Mouse (Mus musculus) spleen, postnatal 36 days (tissue): Measurements from ENCODE around the gene Cnnm2.

Experiments
- DNase-seq, 2 experiments: peaks; one replicate each; pipeline ENCODE4 v3.0.0; 2022; ENCODE audit warnings: low spot score in 2 of 2, mixed read lengths in 1 of 2

Cnnm2 gene

DNA sequence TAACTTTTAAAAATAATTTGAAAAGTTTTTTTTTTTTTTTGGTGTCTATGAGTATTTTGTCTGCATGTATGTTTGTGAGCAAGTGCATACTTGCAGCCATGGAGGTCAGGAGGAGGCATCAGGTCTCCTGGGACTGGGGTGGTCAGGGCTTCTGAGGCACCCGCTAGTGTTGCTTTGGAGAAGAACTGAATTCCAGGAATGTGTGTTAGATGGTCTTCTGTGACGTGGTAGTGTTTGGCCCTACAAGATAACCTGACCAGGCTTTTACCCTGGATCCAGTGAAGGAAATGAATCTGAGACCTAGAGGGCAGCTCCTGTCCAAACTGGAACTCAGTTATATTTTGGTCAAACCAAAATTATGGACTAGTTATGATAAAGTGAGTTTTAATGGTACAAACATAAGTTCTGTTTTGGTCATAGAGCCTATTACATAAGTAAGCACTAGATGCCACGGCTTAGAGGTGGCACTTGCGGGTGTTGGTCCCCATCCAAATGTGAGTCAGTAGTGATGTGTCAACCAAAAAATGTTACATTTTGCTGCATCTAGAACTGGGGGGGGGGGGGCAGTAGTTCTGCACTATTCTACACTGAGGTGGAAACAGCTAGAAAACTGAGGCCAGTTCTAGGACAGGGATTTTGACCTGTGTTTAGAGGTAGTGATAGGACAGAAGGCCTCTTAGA is 38.6 kb downstream of the Cnnm2 start:
- no peak for DNase-seq

DNA sequence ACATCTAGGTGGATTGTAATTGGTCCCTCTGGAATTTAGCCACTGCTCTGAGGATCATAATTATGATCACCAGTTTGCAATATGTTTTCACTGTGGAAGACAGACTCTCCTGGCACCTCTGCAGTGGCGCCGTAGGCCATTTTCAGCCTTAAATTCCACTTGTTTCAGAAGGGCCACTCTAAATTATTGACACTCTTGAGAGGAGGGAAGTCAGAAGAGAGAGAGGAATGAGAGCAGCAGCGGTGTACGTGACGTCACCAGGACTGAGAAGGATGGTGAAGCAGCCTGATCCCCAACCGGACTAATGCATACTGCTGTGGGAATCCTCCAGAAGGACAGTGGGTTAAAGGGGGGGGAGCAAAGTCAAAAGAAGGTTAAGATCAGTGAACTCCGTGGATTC is 40.1 kb downstream of the Cnnm2 start:
- no peak for DNase-seq

DNA sequence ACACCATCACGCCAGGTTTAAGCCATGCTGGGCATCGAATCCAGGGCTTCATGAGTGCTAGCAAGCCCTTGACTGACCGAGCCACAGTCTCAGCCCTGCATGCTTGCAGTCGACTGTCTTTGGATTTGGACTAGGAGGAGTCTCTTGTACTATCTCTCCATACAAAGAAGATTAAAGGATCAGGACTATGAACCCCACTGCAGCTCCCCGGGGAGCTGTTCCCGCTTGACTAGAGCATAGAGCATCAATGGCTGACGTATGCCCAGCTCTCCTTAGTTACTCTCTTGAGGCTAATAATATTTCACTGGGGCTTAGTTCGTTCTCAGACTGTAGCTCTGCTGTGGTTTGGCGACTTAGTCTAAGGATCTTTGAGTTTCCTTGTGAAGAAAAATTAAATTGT is 40.9 kb downstream of the Cnnm2 start:
- no peak for DNase-seq

DNA sequence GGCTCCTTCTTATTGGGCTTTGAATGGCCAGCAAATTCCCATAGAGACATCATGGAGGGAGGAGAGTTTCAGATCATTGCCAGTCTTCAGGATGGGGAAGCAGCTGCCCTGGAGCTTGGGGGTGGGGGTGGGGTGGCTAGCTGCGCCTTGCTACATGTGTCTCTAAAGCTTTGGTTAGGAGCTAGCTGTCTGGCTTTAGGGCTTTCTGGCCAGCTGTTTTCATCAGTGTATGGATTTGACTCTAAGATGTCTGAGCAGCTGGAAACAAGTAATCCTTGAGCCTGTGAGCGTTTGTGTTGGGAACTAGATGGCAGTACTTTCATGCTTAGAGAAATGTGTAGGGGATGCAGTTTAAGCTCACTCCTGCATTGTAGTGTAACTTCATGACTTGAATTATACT is 42.3 kb downstream of the Cnnm2 start:
- no peak for DNase-seq

DNA sequence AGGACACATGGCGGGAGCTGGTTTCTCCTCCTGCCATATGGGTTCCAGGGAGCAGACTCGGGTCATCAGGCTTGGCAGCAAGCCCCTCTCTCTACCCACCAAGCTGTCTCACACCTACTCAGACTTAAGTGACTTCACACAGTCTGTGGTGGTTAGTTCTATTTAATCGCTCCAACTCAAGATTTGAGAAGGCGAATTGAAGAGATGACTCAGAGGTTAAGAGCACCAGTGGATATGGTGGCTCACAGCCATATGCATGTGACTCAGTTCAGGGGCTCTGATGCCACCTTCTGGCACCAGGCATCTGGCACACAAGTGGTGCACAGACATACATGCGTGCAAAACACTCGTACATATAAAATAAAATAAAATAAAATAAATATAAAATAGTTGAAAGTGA is 43.4 kb downstream of the Cnnm2 start:
- DNase-seq: no peak

DNA sequence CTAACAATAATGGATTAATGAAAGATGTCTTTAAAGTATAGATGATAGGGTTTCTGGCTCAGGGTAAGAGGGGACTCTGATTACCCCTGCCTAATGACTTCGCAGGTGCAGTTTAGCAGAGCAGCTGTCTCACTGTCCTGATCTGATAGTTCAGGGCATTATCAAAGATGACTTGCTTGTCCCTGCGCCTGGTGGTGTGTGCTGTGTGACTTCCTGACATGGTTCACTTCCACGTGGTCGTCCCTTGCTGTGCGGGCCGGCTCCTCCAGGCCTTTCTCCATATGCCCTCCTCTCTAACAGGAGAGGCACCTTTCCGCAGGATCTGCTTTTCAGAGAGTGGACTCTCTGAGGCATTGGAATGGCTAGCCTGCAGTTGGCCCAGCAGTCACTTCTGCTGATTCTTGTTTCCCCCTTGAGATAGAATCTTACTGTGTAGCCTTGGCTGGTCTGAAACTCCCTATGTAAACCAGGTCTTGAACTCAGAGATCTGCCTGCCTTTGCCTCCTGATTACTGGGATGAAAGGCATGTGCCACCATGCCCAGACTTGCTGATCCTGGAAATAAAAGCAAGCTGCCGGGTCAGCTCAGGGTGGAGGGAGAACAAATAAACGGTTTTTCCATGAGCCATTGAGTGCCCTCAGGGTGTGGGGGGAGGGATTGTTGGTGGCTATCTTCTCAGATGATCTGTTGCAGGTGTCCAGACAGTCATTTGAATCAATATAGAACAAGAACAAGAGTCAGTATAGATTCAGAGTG is 44.7 kb downstream of the Cnnm2 start:
- DNase-seq: no peak

DNA sequence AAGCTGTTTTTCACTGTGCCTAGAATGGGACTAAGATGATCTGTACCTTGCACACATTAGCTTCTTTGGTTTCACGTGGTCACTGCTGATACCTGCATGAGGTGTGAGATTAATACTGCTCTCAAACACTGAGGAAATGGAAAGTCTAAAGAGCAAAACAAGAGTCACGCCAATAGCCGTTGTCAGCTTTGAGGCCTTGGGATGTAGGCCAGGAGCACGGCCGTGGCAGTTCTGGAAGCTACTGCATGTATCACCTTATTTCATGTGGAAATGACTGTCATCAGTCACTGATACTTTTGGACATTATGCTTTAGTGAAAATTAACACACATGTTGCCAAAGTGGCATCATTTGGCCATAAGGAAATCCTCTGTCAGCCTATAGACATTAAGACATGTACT is 46.9 kb downstream of the Cnnm2 start:
- DNase-seq: no peak

DNA sequence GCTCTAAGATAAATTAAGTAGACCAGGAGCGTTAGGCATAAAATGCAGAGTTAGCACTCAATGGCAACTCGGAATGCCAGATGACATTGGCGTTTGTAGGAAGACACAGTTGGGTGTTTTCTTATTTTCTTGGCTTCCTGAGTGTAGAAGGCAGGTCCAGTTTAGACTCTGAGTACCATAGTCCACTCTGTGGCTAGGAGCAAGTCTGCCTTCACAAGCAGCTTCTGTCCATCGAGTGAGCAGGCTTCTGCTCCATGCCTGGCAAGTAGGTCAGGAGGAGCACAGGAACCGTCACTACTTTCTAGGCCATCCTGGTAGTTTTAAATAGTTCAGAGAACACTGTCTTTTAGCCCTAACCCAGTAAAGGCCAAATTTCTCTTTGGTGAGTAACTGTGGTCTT is 47.6 kb downstream of the Cnnm2 start:
- DNase-seq: no peak

DNA sequence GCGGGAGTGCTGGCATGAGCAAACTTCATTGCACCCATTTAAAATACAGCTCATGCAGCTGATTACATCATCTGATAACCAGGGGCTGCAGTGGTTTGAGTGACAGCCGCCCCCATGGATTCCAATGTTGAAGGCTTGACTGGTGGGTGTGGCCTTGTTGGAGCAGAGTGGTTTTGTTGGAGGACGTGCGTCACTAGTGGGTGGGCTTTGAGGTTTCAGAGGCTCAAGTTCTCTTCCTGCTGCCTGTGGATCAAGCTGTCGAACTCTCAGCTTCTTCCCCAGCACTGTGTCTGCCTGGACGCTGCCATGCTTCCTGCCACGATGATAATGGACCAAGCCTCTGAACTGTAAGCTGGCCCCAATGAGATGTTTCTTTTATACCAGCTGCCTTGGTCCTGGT is 57.9 kb downstream of the Cnnm2 start:
- no peak for DNase-seq

DNA sequence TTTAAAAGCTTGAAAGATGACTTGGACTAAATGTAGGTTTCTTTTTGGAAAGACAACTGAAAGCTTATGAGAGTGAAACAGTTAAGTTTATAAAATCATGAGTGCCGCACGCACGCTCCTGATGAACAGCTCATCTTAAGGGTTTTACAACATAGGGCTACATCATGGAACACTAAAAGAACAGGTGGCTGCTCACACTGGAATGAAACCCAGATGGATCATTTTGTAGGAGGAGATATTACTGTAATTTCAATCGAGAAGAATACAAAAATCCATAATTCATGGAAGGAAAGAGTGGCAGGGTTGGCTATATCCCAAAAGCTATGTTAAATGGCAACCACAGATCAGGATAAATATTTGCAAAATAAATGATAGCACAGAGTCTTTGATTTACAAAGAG is 61.1 kb downstream of the Cnnm2 start:
- no peak for DNase-seq

DNA sequence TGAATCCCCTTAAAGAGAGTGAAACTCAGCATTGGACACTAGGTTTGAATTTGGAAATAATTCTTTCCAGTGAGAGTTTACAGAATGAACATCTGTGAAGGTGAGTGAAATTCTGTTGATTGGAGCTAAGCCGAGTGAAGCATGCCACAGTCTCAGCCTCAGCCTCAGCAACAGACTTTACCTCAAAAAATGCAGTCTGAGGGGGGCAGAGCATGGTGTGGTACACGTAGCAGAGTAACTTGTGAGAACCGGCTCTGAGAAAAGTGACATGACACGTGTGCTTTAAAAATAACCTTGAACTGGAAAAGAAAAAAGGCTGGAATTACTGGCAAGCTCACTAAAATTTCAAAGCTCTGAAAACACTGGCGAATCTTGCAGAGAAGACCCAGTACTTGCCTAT is 62.4 kb downstream of the Cnnm2 start:
- no peak for DNase-seq

DNA sequence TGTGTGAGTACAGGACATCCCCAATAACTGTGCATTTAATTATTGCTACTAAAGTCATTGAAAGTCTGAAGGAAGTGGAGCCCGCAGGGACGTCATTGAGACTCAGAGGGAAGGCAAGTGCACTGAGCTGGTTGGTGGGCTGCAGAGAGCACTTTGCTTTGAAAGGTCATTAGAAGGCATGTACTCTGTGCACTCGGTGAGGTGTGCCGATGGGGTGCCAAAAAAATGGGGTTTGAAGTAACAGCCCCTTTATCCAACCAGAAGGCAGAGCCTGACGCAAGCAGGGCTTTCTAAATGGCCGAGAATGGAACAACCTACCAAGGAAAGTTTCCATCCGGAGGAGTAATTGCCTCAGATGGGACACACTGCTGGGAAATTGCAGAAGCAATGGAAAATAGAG is 63.5 kb downstream of the Cnnm2 start:
- DNase-seq: no peak

DNA sequence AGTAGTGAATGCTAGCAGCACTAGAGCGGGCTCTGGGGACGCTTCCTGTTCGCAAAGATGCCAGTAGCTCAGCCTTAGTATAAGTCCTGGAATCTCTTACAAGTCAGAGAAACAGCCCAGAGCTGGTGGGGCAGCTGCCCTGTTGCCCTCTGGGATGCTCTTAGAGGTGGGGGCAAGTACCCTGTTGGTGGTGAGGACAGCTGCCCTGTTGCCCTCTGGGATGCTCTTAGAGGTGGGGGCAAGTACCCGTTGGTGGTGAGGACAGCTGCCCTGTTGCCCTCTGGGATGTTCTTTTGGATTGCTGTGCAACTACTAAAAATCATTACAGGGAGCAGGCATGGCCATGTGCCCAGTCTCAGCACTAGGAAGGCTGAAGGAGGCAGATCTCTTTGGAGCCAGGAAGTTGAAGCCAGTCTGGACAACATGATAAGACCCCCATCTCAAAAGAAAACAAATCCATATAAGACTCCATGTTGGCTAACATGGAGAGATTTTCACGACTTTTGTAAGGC is 66.3 kb downstream of the Cnnm2 start:
- DNase-seq: no peak

DNA sequence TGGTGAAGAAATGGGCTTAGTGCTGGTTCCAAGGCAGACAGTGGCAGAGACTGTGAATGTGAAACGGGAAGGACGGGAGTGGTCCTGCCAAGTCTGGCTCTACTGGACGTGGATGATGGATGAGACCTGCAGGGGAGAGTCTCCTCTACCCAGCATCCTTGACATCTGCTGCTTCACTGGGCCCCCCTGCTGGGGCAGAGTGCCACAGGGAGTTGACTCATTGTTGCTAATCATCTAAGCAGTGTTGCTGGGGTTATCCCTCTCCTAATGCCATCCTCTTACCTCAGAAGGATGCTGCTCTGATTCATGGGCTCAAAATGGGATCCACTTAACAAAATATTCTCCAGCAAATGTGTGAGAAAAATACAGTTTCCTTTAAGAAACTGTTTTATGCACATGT is 67.6 kb downstream of the Cnnm2 start:
- no peak for DNase-seq

DNA sequence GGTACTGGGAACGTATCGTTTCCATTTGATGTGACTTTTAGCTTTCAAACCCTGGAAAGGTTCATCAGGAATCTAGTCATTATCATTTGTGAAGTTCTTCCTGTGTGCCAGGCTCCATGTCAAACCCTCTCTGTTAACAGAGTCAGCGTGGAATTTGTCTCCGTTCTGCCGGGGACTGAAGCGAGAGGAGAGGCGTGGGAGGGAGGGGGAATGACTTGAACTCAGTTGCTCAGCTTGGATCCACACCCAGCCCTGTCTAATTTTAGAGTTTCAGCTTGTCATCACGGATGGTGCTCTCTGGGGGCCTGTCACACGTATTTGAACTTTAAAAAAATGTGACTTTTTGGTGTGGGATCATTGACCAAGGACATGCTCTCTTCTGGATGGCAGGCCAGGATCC is 70.0 kb downstream of the Cnnm2 start:
- DNase-seq: no peak

DNA sequence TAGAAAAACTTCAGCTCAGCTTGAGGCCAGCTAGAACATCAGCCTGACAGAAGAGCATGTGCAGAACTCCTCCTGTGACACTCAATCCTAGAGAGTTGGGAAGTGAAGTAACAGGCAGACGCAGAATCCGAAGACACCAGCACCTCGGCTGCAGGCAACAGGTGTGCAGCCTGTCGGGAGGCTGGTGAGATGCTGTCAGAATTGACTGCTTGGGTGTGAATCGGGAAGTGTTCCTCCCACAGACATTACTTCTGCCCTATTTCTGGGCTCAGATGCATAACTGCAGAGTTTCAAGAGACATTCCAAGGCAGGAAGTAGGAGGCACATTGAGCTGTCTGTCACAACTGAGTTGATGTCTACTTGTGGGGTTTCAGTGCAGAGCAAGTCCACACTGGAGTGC is 72.9 kb downstream of the Cnnm2 start:
- no peak for DNase-seq

DNA sequence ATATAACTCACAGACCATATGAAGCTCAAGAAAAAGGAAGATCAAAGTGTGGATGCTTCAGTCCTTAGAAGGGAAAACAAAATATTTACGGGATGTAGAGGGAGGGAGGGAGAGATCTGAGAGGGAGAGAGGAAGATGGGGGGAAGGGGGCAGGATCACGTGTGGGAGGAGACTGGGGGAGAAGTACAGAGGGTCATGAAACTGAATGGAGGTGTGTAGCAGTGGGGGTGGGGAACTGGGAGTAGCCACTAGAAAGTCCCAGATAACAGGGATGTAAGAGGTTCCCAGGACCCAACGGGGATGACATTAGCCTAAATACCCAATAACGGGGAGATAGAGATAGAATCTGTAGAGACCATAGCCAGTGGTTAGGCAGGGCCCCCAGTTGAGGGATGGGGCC is 73.9 kb downstream of the Cnnm2 start:
- no peak for DNase-seq

DNA sequence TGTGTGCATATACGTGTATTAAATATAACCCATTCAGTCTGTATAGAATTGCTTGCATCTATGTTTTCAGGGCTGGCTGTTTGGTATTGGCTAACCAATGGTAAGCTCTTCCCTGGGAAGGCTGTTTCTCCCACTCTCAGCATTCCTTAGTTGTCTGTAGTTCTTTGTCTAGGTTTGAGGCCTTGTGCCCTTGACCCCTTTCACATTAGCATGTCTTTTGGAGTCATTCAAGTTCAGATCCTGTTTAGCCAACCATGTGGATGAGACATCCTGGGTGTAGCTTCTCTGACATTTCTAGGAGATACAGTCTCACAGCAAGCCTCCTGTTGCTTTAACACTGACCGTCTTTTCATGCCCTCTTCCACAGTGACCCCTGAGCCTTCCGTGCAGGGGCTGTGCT is 74.7 kb downstream of the Cnnm2 start:
- DNase-seq: no peak

DNA sequence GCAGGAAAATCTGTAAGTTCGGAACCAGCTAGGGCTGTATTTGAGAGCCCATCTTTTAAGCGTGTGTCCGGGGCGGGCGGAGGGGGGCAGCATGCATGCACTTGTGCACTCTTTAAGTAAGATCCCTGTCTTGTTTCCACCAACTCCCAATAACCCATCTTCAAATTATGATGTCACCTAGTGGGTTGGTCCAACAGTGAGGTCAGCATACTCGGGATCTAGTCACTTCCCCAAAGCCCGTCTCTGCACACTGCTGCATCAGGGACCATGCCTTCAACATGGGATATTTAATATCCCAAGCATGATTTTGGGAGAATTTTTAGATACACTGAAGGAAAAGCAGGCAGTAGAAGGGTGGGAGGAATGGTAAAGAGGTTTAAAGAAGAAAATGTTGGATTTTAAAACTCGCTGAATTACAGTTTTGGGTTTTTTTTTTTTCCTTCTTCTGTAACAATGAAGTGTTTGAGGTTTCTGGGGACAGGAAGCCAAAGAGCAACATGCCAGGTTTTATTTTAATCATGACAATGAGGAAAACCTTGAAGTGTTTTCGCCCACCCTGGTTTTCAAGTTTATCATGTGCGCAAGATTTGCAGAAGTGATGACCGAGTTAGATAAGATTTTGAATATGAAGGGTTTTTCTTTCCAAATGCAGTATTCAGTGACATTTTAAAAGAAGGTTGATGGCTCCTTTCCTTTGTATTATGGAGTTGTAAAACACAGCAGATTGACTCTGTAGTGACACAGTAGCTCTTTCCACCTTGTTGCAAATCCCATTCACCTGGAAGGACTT is 76.1 kb downstream of the Cnnm2 start:
- no peak for DNase-seq

DNA sequence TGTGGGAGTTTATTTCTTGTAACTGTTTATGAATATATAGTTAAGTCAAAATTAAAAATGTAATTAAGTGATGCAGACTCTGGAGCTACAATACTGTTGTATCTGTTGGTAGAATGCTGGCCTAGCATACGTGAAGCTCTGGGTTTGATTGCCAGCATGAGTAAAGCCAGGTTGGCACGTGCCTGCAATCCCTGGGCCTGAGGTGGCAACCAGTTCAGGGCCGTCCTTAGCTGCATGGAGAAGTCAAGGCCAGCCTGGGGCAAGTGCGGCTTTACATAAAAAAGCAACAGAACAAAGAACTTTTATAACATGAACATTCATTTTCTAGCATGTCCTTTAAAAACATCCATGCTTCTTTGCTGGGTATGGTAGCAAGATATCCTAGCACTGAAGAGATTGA is 79.6 kb downstream of the Cnnm2 start:
- no peak for DNase-seq

DNA sequence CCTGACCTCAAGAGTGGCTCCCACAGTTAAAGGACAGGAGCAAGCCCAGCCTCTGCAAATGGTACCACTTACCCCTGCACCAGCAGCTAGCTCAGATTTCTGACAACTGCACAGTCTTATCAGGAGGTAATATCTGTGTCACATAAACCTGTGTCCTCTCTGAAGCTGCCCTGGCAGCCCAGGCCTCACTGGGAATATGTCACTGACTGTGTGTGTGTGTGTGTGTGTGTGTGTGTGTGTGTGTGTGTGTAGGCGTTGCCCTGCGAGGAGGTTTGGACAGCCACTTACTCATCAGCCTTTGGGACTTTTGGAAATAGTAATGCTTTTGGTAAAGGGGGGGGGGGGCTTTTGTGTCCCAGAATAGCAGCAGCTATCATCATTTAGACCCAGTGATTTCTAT is 81.6 kb downstream of the Cnnm2 start:
- DNase-seq: no peak

DNA sequence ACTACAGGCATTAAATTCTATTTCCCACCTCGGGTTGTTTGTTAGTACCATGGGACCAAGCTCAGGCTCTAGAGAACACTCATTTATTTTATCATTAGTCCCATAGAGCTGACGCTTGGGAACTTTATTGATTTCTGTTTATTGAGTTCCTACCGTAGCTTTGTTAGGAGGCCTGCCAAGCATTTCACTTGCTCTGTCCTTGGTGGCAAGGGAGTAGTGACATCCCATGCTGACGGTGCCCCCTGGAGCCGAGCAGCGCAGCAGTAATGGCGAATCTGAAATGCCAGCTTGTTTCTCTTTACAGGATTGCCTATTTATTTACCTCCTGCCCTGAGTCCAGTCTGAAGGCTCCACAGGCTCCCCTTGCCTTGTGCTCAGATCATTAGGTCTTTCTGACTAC is 84.7 kb downstream of the Cnnm2 start:
- DNase-seq: no peak

DNA sequence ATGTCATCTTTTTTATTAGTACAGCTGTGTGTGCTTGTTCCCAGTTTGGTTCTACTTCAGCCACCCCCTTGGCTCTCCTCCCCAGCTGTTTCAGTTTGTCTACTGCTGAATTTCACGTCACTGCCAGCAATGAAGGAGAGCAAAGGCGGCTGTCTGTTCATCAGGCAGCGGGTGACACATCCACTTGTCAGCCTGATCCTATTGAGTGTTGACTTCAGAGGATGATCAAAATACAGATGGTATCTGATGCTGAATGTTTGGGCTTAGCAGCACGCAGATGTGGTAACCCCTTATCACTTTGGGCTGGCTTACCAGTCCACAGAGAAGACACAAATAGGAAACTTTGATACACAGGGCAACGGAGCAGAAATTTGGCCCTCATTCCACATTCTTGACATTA is 85.1 kb downstream of the Cnnm2 start:
- DNase-seq: no peak
